Comparison of ENCODE assay signal across 18 mouse cellular contexts in the genomic region with DNA sequence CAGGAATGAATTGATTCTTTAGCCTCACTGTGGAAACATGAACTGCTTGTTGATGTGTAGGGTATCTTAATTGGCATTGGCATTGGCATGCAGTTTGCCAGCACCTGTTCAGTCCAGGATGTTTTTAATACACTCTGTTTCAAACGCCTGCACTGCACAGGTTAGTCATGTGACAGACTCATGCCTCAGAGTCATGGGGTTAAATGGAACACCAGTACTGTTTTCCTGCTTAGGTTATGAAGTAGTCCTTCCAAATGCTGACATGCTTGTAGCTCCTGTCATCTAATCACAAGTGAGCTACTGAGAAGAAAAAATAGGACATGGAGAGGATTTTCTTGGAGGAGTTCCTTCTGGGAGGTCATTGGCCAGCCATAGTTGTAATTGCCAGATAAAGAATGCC. TPM values are rescaled to one million over a fixed set of nuclear protein-coding genes. Genes with fewer than 3 reads are reported as not detected.
A peak's percentile ranks its signal among the peaks of the same experiment; 100 is the strongest.
DNase-seq lines count a peak whose midpoint lies in the region; ATAC-seq and TF ChIP-seq lines count a peak whose summit lies in the region.
"Had no signal": no experiment of that assay in that cellular context is flagged by ENCODE, and none has a peak within 500 bp of the region (broad histone marks: within the 10 kb centered on the region; RNA-seq: fewer than 3 reads in every experiment).

No protein-coding gene starts in this region.

- no peak for TF ChIP-seq POLR2A in kidney, adult 2 months (IDR thresholded peaks at IDR 0.05; ENCODE audit: low read depth, low read length)
- TF ChIP-seq POLR2A in liver, adult 2 months (IDR thresholded peaks at IDR 0.05; ENCODE audit: extremely low read depth, insufficient read depth, low read length): no peak

- peaks cover 7% of the 10 kb centered on the region for H3K36me3 ChIP-seq in kidney, adult 2 months (ENCODE audit: control insufficient read depth, insufficient read depth, low read length)
- peaks cover 82% of the 10 kb centered on the region for H3K36me3 ChIP-seq in liver, adult 2 months (ENCODE audit: control insufficient read depth, insufficient read depth, low read length)
- peaks cover 18% of the 10 kb centered on the region; the same call in 1 of the 2 replicates for H3K36me3 ChIP-seq in liver, embryonic 11.5 days (ENCODE audit: control insufficient read depth, insufficient read depth, low read length)

- no peaks in the 10 kb centered on the region for H3K27me3 ChIP-seq in kidney, adult 2 months (replicated peaks; ENCODE audit: control insufficient read depth, insufficient read depth, low read length)
- no peaks in the 10 kb centered on the region for H3K27me3 ChIP-seq in liver, adult 2 months (ENCODE audit: control insufficient read depth, insufficient read depth, low read length)
- H3K27me3 ChIP-seq in liver, embryonic 11.5 days (replicated peaks; ENCODE audit: control insufficient read depth, insufficient read depth, low read length): no peaks in the 10 kb centered on the region
- H3K27me3 ChIP-seq: embryonic facial prominence, embryonic 12.5 days; forebrain, embryonic 15.5 days; heart, embryonic 13.5 days had no signal

- no peak for DNase-seq in gastrocnemius, adult 2 months
- DNase-seq in gastrocnemius, postnatal 14 days: no peak
- peak; percentile 57 for DNase-seq in kidney, adult 2 months
- DNase-seq in kidney, postnatal 4 days: no peak
- DNase-seq in liver, adult 2 months (ENCODE audit: extremely low read depth, low read depth, low spot score): peak; percentile 41
- DNase-seq in liver, embryonic 11.5 days (ENCODE audit: low spot score): no peak
- DNase-seq: adrenal gland, postnatal 14 days; cerebellum, adult 11-12 months; cerebellum, adult 9-10 months; cerebellum, postnatal 25 days; gastrocnemius, postnatal 36 days; heart, adult 11 months; heart, postnatal 36 days had no signal

- no peak for TF ChIP-seq CTCF in gastrocnemius, adult 2 months (IDR thresholded peaks at IDR 0.05)
- no peak for TF ChIP-seq CTCF in kidney, adult 2 months (conservative IDR thresholded peaks at IDR 0.05; ENCODE audit: insufficient read depth, insufficient read length, low read depth, low read length)
- TF ChIP-seq CTCF in liver, adult 2 months (IDR thresholded peaks at IDR 0.05; ENCODE audit: low read depth, low read length): no peak

- H3K9ac ChIP-seq in liver, adult 2 months (ENCODE audit: low read depth, low read length): no peak overlapping the region
- H3K9ac ChIP-seq in liver, embryonic 11.5 days (ENCODE audit: low read depth, low read length): no peak overlapping the region
- H3K9ac ChIP-seq: embryonic facial prominence, embryonic 12.5 days; forebrain, embryonic 15.5 days; heart, embryonic 13.5 days had no signal

- no peak for ATAC-seq in liver, embryonic 11.5 days (replicated peaks; ENCODE audit: low FRiP score)
- ATAC-seq in megakaryocyte-erythroid progenitor cell, adult 5-6 weeks (replicated peaks; ENCODE audit: low FRiP score, low TSS enrichment, poor library complexity, severe bottlenecking): no peak
- ATAC-seq: forebrain, embryonic 15.5 days had no signal

- 28% methylated on average over 1 of the region's 1 CpGs for WGBS in kidney, adult 2 months
- WGBS in liver, adult 2 months: 13% methylated on average over 1 of the region's 1 CpGs
- WGBS in liver, embryonic 11.5 days: 94% methylated on average over 1 of the region's 1 CpGs

- H3K9me3 ChIP-seq in liver, embryonic 11.5 days (ENCODE audit: control insufficient read depth, low read length): no peaks in the 10 kb centered on the region
- H3K9me3 ChIP-seq: embryonic facial prominence, embryonic 12.5 days; forebrain, embryonic 15.5 days; heart, embryonic 13.5 days had no signal

- H3K79me2 ChIP-seq in liver, adult 2 months (ENCODE audit: control insufficient read depth, insufficient read depth, low read length): peaks cover 13% of the 10 kb centered on the region; the same call in 1 of the 2 replicates

- intact Hi-C loops in gastrocnemius, adult 2 months (cut with DNase I): no loop called here
- intact Hi-C loops in gastrocnemius, postnatal 14 days (cut with DNase I; ENCODE audit: low total_unique reads): no loop called here

- peak overlapping the region; percentile 86 for H3K27ac ChIP-seq in gastrocnemius, adult 2 months
- no peak overlapping the region for H3K27ac ChIP-seq in kidney, adult 2 months (ENCODE audit: insufficient read depth, low read depth, low read length)
- H3K27ac ChIP-seq in liver, adult 2 months (replicated peaks; ENCODE audit: insufficient read depth, low read depth, low read length): no peak overlapping the region
- no peak overlapping the region for H3K27ac ChIP-seq in liver, embryonic 11.5 days (ENCODE audit: low read depth, low read length)
- H3K27ac ChIP-seq: embryonic facial prominence, embryonic 12.5 days; forebrain, embryonic 15.5 days; heart, embryonic 13.5 days had no signal

- no peak overlapping the region for H3K4me3 ChIP-seq in gastrocnemius, adult 2 months
- no peak overlapping the region for H3K4me3 ChIP-seq in kidney, adult 2 months (ENCODE audit: insufficient read depth, low read depth, low read length)
- no peak overlapping the region for H3K4me3 ChIP-seq in liver, adult 2 months (ENCODE audit: insufficient read depth, low read depth, low read length)
- H3K4me3 ChIP-seq in liver, embryonic 11.5 days (ENCODE audit: low read depth, low read length): no peak overlapping the region
- H3K4me3 ChIP-seq: embryonic facial prominence, embryonic 12.5 days; forebrain, embryonic 15.5 days; heart, embryonic 13.5 days had no signal

- H3K4me1 ChIP-seq in kidney, adult 2 months (ENCODE audit: control insufficient read depth, insufficient read depth, low read length): peaks cover 3% of the 10 kb centered on the region; the same call in 1 of the 2 replicates
- peaks cover 8% of the 10 kb centered on the region for H3K4me1 ChIP-seq in liver, adult 2 months (ENCODE audit: control insufficient read depth, insufficient read depth, low read length)
- peaks cover 11% of the 10 kb centered on the region for H3K4me1 ChIP-seq in liver, embryonic 11.5 days (replicated peaks; ENCODE audit: control insufficient read depth, insufficient read depth, low read length)
- H3K4me1 ChIP-seq: embryonic facial prominence, embryonic 12.5 days; forebrain, embryonic 15.5 days had no signal

- H3K4me2 ChIP-seq in liver, embryonic 11.5 days: no peak overlapping the region
- H3K4me2 ChIP-seq: embryonic facial prominence, embryonic 12.5 days; forebrain, embryonic 15.5 days; heart, embryonic 13.5 days had no signal

RNA-seq across cellular contexts. Expression of a gene that starts 10.3 kb away (rescaled TPM):
- 10 to 100 TPM; 28.1 to 33.1 TPM for total RNA-seq in gastrocnemius, adult 2 months (2021)
- total RNA-seq in gastrocnemius, postnatal 14 days (2021): 10 to 100 TPM; 14.6 to 18.7 TPM
- 22.1 and 23.2 TPM in 2 replicates for polyA plus RNA-seq in kidney, adult 2 months (2012; rRNA removed)
- 67.3 and 67.5 TPM in 2 replicates for total RNA-seq in liver, adult 2 months (2014; rRNA removed)
- 39.0 and 54.9 TPM in 2 replicates for polyA plus RNA-seq in liver, adult 2 months (2012; rRNA removed)
- polyA plus RNA-seq in liver, embryonic 11.5 days (2014; fragmentation: Nextera tagmentation; extraction: Ambion mirVana): 24.0 and 25.2 TPM in 2 replicates
- 22.9 and 24.2 TPM in 2 replicates for total RNA-seq in megakaryocyte-erythroid progenitor cell, adult 5-6 weeks (2014; fragmentation: Nextera tagmentation)
- total RNA-seq in megakaryocyte-erythroid progenitor cell, adult 5-6 weeks (2017): 11.3 and 15.1 TPM in 2 replicates

RNA-seq across cellular contexts. Expression of a gene that starts 19.7 kb away (rescaled TPM):
- total RNA-seq in gastrocnemius, adult 2 months (2021): 1 to 10 TPM; 1.8 to 3.5 TPM
- 1 to 10 TPM; 5.1 to 6.1 TPM for total RNA-seq in gastrocnemius, postnatal 14 days (2021)
- polyA plus RNA-seq in kidney, adult 2 months (2012; rRNA removed): 4.8 and 5.3 TPM in 2 replicates
- total RNA-seq in liver, adult 2 months (2014; rRNA removed): 0.74 and 0.87 TPM in 2 replicates
- 1.2 and 1.4 TPM in 2 replicates for polyA plus RNA-seq in liver, adult 2 months (2012; rRNA removed)
- 4.2 and 4.4 TPM in 2 replicates for polyA plus RNA-seq in liver, embryonic 11.5 days (2014; fragmentation: Nextera tagmentation; extraction: Ambion mirVana)
- total RNA-seq in megakaryocyte-erythroid progenitor cell, adult 5-6 weeks (2014; fragmentation: Nextera tagmentation): 1.4 and 2.6 TPM in 2 replicates
- 0.23 TPM in 1 of 2 replicates, not detected in the other for total RNA-seq in megakaryocyte-erythroid progenitor cell, adult 5-6 weeks (2017)

RNA-seq across cellular contexts. Expression of a gene that starts 29.2 kb away (rescaled TPM):
- total RNA-seq in gastrocnemius, adult 2 months (2021): 1 to 10 TPM; 2.4 to 2.9 TPM
- total RNA-seq in gastrocnemius, postnatal 14 days (2021): 1 to 10 TPM; 2.8 to 3.9 TPM
- polyA plus RNA-seq in kidney, adult 2 months (2012; rRNA removed): 13.1 and 13.5 TPM in 2 replicates
- total RNA-seq in liver, adult 2 months (2014; rRNA removed): 11.8 and 12.3 TPM in 2 replicates
- 16.1 and 18.6 TPM in 2 replicates for polyA plus RNA-seq in liver, adult 2 months (2012; rRNA removed)
- 23.1 and 23.2 TPM in 2 replicates for polyA plus RNA-seq in liver, embryonic 11.5 days (2014; fragmentation: Nextera tagmentation; extraction: Ambion mirVana)
- 10.1 and 18.1 TPM in 2 replicates for total RNA-seq in megakaryocyte-erythroid progenitor cell, adult 5-6 weeks (2014; fragmentation: Nextera tagmentation)
- total RNA-seq in megakaryocyte-erythroid progenitor cell, adult 5-6 weeks (2017): 14.0 and 15.0 TPM in 2 replicates

RNA-seq across cellular contexts. Expression of a gene that starts 29.2 kb away (rescaled TPM):
- 1 to 10 TPM; 1.0 to 1.1 TPM for total RNA-seq in gastrocnemius, adult 2 months (2021)
- 1 to 10 TPM; 1.3 TPM for total RNA-seq in gastrocnemius, postnatal 14 days (2021)
- 6.9 and 8.3 TPM in 2 replicates for polyA plus RNA-seq in kidney, adult 2 months (2012; rRNA removed)
- total RNA-seq in liver, adult 2 months (2014; rRNA removed): 1.9 and 3.4 TPM in 2 replicates
- 6.7 and 7.3 TPM in 2 replicates for polyA plus RNA-seq in liver, adult 2 months (2012; rRNA removed)
- 2.0 and 2.4 TPM in 2 replicates for polyA plus RNA-seq in liver, embryonic 11.5 days (2014; fragmentation: Nextera tagmentation; extraction: Ambion mirVana)
- total RNA-seq in megakaryocyte-erythroid progenitor cell, adult 5-6 weeks (2014; fragmentation: Nextera tagmentation): 2.4 and 2.7 TPM in 2 replicates
- 1.7 and 1.9 TPM in 2 replicates for total RNA-seq in megakaryocyte-erythroid progenitor cell, adult 5-6 weeks (2017)

RNA-seq across cellular contexts. Expression of a gene that starts 34.4 kb away (rescaled TPM):
- 1 to 10 TPM; 6.1 to 8.4 TPM for total RNA-seq in gastrocnemius, adult 2 months (2021)
- total RNA-seq in gastrocnemius, postnatal 14 days (2021): 1 to 10 TPM in 1 of 2 experiments, under 1 TPM in 1; 0.95 to 1.4 TPM
- polyA plus RNA-seq in kidney, adult 2 months (2012; rRNA removed): 2.1 and 2.7 TPM in 2 replicates
- total RNA-seq in liver, adult 2 months (2014; rRNA removed): 4.4 and 4.8 TPM in 2 replicates
- polyA plus RNA-seq in liver, adult 2 months (2012; rRNA removed): 9.4 and 11.0 TPM in 2 replicates
- polyA plus RNA-seq in liver, embryonic 11.5 days (2014; fragmentation: Nextera tagmentation; extraction: Ambion mirVana): 0.19 TPM in 1 of 2 replicates, not detected in the other
- total RNA-seq in megakaryocyte-erythroid progenitor cell, adult 5-6 weeks (2014; fragmentation: Nextera tagmentation): not detected in 2 replicates
- total RNA-seq in megakaryocyte-erythroid progenitor cell, adult 5-6 weeks (2017): not detected in 2 replicates
- polyA plus RNA-seq: forebrain, embryonic 11.5 days; heart, embryonic 13.5 days had no signal

Comparison
In these comparisons a context has a peak if more than half of its experiments do, and no peak if none do; other contexts are left out.
1. DNase-seq: peak in kidney, adult 2 months (single experiment) and liver, adult 2 months (single experiment); none in gastrocnemius, adult 2 months (single experiment), gastrocnemius, postnatal 14 days (single experiment), kidney, postnatal 4 days (0 of 2) and liver, embryonic 11.5 days (single experiment).